Mouse (Mus musculus): ENCODE measurements at regions not wholly inside any gene's neighbourhood (a gene's known extent, or its start where the extent isn't known, plus 50 kb on each side); places are given as distances from the start of the nearest gene placed in this dataset.

DNA sequence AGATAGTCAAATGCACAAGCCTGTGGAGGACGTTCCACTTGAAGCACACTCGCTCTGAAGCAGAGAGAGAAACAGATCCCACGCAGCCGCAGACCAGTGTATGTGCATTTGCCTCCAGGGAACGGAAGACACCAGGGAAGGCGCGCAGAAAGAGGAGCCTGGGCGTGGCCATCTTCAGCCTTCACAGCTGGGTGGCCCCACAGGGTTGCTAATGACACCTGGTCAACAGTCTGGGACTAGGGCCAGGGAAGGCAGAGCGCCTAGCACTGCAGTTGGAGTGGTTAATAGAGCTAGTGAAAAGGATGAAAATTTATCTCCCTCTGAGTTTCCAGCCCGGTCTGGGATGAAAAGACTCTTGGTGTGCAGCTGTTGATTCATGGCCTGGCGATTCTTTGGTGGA is 67.9 kb upstream of the Fam19a5 start:
- no peak for TF ChIP-seq CTCF (IDR thresholded peaks at IDR 0.05; ENCODE audit: low read depth, low read length)
- no peak for TF ChIP-seq TAL1 (conservative IDR thresholded peaks at IDR 0.05; ENCODE audit: low read depth, low read length)
- no peak for TF ChIP-seq GATA1 (IDR thresholded peaks at IDR 0.05; ENCODE audit: borderline replicate concordance, low read length)
